Mouse (Mus musculus) heart, embryonic 15.5 days (tissue): ENCODE measurements at regions not wholly inside any gene's neighbourhood (a gene's known extent, or its start where the extent isn't known, plus 50 kb on each side); places are given as distances from the start of the nearest gene placed in this dataset.
A peak's percentile ranks its signal among the peaks of the same experiment; 100 is the strongest.

Experiments
- ATAC-seq: fragments of 200-750 bp; cut with Nextera tagmentation; replicated peaks from 2 replicates; pipeline ENCODE4 v1.8.0; 2017; ENCODE audit warnings: low read depth, moderate TSS enrichment; ENCODE audit not compliant: insufficient number of reproducible peaks, insufficient read depth, low FRiP score
- H3K27ac ChIP-seq: fragments of 300-500 bp; sonication (generic); 2 replicates; pipeline ENCODE4 v1.5.1; 2015; ENCODE audit warnings: mild to moderate bottlenecking, inconsistent platforms
- H3K27me3 ChIP-seq: fragments of 300-500 bp; sonication (generic); 2 replicates; pipeline ENCODE4 v1.6.1; 2015; ENCODE audit warnings: inconsistent platforms
- H3K36me3 ChIP-seq: fragments of 300-500 bp; sonication (generic); 2 replicates; pipeline ENCODE4 v1.6.1; 2015; ENCODE audit warnings: mild to moderate bottlenecking, inconsistent platforms
- H3K4me1 ChIP-seq: fragments of 300-500 bp; sonication (generic); replicated peaks from 2 replicates; pipeline ENCODE4 v1.6.1; 2015; ENCODE audit warnings: inconsistent platforms
- H3K4me2 ChIP-seq: fragments of 300-500 bp; sonication (generic); 2 replicates; pipeline ENCODE4 v1.6.1; 2015; ENCODE audit warnings: inconsistent platforms, mild to moderate bottlenecking, moderate library complexity
- H3K4me3 ChIP-seq: fragments of 300-500 bp; sonication (generic); 2 replicates; pipeline ENCODE4 v1.5.1; 2015; ENCODE audit warnings: mild to moderate bottlenecking, inconsistent platforms
- H3K9ac ChIP-seq: fragments of 300-500 bp; sonication (generic); 2 replicates; pipeline ENCODE4 v1.6.1; 2015; ENCODE audit warnings: mild to moderate bottlenecking, inconsistent platforms
- H3K9me3 ChIP-seq: fragments of 300-500 bp; sonication (generic); replicated peaks from 2 replicates; pipeline ENCODE4 v1.6.1; 2016; ENCODE audit warnings: inconsistent platforms
- WGBS: fragments of 180-500 bp; shearing (Covaris S2); methylation state at CpG from one replicate; pipeline ENCODE4 v1.1.7; 2015; ENCODE audit warnings: mixed read lengths; 5-methylcytosine and 5-hydroxymethylcytosine counted together

- WGBS, result 67% methylated on average over 5 of the region's 5 CpGs
- H3K27ac ChIP-seq, result no peak overlapping the region
- no peaks in the 10 kb centered on the region for H3K9me3 ChIP-seq
- H3K4me2 ChIP-seq, result no peak overlapping the region
- no peaks in the 10 kb centered on the region for H3K4me1 ChIP-seq
- no peaks in the 10 kb centered on the region for H3K27me3 ChIP-seq
- no peak for ATAC-seq
- no peak overlapping the region for H3K4me3 ChIP-seq
- H3K36me3 ChIP-seq, result no peaks in the 10 kb centered on the region
- H3K9ac ChIP-seq, result no peak overlapping the region
Observed at GRCm38 (mm10) chr15:11774717-11775116, 132.4 kb downstream of the Npr3 start.

DNA sequence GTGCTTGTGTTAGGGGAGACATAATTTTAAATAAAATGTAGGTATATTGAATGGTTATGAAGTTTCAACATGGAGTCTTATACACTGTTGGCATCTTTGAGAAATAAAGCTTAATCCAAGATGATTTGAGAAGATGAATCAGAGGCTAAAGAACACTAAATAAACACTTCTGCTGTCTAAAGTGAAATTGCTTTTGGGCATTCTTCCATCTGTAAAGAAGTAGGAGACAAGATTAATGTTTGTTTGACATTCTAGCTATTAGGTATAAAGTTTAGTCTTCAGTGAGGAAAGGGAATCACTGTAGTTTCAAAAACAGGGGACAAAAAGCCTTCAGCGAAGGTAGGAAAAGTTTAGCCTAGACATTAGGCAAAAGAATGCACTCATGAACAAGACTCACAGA lies 136.5 kb downstream of the Npr3 start:
- Histone ChIP-seq H3K9ac (no peak overlapping the region), H3K4me1 (no peaks in the 10 kb centered on the region), H3K27me3 (no peaks in the 10 kb centered on the region), H3K4me3 (no peak overlapping the region), H3K9me3 (no peaks in the 10 kb centered on the region), H3K27ac (no peak overlapping the region), H3K4me2 (no peak overlapping the region), H3K36me3 (no peaks in the 10 kb centered on the region)
- ATAC-seq, result no peak
- WGBS, result 75% methylated on average over 1 of the region's 1 CpGs

DNA sequence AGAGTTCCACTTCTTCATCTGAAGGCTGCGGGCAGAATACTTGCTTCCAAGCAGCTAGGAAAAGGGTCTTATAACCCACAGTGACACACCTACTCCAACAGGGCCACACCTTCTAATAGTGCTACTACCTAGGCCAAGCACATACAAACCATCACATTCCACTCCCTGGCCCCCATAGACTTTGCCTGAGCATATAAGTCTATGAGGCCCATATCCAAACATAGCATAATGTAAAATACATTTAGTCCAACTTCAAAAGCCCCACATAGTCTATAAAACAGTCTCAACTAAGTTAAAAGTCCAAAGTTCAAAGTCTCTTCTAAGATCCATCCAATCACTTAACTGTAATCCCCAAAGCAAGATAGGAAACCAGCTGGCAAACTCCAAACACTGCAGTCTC lies 149.1 kb downstream of the Npr3 start:
- no peaks in the 10 kb centered on the region for H3K27me3 ChIP-seq
- no peak overlapping the region for H3K27ac ChIP-seq
- WGBS, result 88% methylated on average over 1 of the region's 1 CpGs
- no peak overlapping the region for H3K4me2 ChIP-seq
- no peak overlapping the region for H3K9ac ChIP-seq
- H3K9me3 ChIP-seq, result no peaks in the 10 kb centered on the region
- H3K4me1 ChIP-seq, result no peaks in the 10 kb centered on the region
- H3K4me3 ChIP-seq, result no peak overlapping the region
- no peak for ATAC-seq
- no peaks in the 10 kb centered on the region for H3K36me3 ChIP-seq

DNA sequence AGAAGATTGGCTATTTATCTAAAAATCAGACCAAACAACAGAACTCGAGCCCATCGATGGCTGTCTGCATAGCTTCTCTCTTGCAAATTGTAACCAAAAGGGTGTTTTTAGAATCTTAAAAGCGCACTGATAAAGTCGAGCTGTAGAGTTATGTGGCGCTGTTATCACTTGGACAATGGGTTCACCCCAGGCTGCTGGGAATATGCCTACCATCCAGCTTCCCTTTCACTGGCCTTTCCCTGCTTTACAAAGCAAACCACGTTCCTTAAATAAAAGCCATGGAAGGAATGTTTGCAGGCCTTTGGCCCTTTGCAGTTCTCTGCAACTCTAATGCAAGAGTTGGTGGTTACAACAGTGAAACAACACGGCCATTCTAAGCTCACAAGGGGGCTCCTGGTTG lies 150.3 kb downstream of the Npr3 start:
- ATAC-seq, result no peak
- WGBS, result 51% methylated on average over 7 of the region's 7 CpGs

GRCm38 (mm10) chr15:11753216-11753615 lies 153.9 kb downstream of the Npr3 start:
- H3K9ac ChIP-seq, result no peak overlapping the region
- H3K27ac ChIP-seq, result no peak overlapping the region
- 24% methylated on average over 3 of the region's 3 CpGs for WGBS
- ATAC-seq, result 0 out of 2 replicates have a peak, but pooled peaks have one; percentile 64
- H3K27me3 ChIP-seq, result no peaks in the 10 kb centered on the region
- H3K4me2 ChIP-seq, result no peak overlapping the region
- no peaks in the 10 kb centered on the region for H3K9me3 ChIP-seq
- H3K4me1 ChIP-seq, result no peaks in the 10 kb centered on the region
- H3K36me3 ChIP-seq, result no peaks in the 10 kb centered on the region
- no peak overlapping the region for H3K4me3 ChIP-seq

More for the DNA sequence above, 150.3 kb downstream of the Npr3 start:
- Histone ChIP-seq H3K27me3 (no peaks in the 10 kb centered on the region), H3K4me2 (no peak overlapping the region), H3K9me3 (no peaks in the 10 kb centered on the region), H3K36me3 (no peaks in the 10 kb centered on the region), H3K9ac (no peak overlapping the region), H3K4me1 (no peaks in the 10 kb centered on the region), H3K4me3 (no peak overlapping the region), H3K27ac (no peak overlapping the region)

- Histone ChIP-seq H3K36me3 (no peaks in the 10 kb centered on the region), H3K9ac (no peak overlapping the region), H3K4me1 (no peaks in the 10 kb centered on the region), H3K9me3 (no peaks in the 10 kb centered on the region), H3K4me3 (no peak overlapping the region), H3K4me2 (no peak overlapping the region), H3K27me3 (no peaks in the 10 kb centered on the region), H3K27ac (no peak overlapping the region)
- ATAC-seq, result no peak
- WGBS, result 62% methylated on average over 5 of the region's 5 CpGs
Observed at GRCm38 (mm10) chr15:11750893-11751292, 156.2 kb downstream of the Npr3 start.

GRCm38 (mm10) chr15:11749509-11749908 lies 157.6 kb downstream of the Npr3 start:
- no peaks in the 10 kb centered on the region for H3K9me3 ChIP-seq
- no peak overlapping the region for H3K4me2 ChIP-seq
- no peak overlapping the region for H3K27ac ChIP-seq
- H3K4me3 ChIP-seq, result no peak overlapping the region
- WGBS, result 88% methylated on average over 4 of the region's 4 CpGs
- no peaks in the 10 kb centered on the region for H3K27me3 ChIP-seq
- ATAC-seq, result no peak
- H3K4me1 ChIP-seq, result peaks cover 10% of the 10 kb centered on the region
- no peaks in the 10 kb centered on the region for H3K36me3 ChIP-seq
- H3K9ac ChIP-seq, result no peak overlapping the region

GRCm38 (mm10) chr15:11748306-11748705 lies 158.8 kb downstream of the Npr3 start:
- WGBS, result 59% methylated on average over 2 of the region's 2 CpGs
- H3K36me3 ChIP-seq, result no peaks in the 10 kb centered on the region
- no peak overlapping the region for H3K9ac ChIP-seq
- peaks cover 10% of the 10 kb centered on the region for H3K4me1 ChIP-seq
- ATAC-seq, result no peak
- no peaks in the 10 kb centered on the region for H3K9me3 ChIP-seq
- H3K4me3 ChIP-seq, result no peak overlapping the region
- H3K4me2 ChIP-seq, result no peak overlapping the region
- H3K27ac ChIP-seq, result no peak overlapping the region
- no peaks in the 10 kb centered on the region for H3K27me3 ChIP-seq

DNA sequence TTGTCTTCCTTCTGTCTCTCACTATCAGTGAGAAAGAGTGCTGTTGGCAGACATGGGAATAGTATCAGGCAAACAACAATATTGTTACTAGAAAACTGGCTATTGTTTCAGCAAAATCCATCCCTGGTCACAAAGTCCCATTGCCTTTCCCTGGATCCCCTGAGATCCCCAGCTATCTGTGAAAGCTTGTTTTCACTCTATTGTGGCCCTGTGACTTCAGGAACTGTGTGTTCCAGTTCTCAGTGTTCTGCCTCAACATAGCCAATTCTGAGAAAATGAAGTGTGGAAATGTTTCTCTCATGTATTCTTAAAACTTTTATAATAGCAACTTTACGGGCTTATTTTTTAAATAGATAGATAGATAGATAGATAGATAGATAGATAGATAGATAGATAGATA lies 160.3 kb downstream of the Npr3 start:
- no peak for ATAC-seq
- H3K27ac ChIP-seq, result no peak overlapping the region

DNA sequence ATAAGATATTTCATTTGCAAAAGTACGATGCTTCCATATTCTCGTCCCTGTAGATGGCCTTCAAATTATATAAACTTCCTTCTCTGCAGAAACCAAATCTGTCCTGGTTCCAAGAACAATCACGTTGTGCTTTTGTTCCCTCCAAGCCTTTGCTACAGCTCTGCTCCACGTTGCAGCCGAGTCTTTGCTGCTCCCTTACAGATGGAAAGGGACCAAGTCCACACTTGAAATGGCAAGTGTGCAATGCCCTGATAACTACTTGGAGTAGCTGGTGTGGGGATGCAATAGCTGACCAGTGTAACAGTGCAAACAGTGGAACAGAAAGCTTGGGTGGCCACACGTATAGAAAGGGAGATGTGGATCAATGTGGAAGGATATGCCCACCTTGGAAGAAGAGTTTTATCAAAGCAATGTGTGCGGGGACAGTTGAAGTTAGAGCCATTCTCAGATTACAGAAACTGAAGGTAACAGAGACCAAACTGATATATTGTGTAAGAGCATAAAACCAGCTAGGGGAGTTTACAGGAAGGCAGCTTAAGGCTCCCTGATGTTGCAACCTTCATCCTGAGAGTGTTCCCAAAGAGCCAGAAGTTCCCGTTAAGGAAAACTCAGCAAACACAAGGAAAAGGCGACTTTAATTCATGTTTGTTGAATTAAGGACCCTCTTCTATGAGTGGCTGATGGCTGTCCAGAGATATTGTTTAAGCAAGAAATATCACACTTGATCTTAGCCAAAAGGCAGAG lies 161.3 kb downstream of the Npr3 start:
- Histone ChIP-seq H3K4me1 (peaks cover 24% of the 10 kb centered on the region), H3K36me3 (no peaks in the 10 kb centered on the region), H3K4me3 (no peak overlapping the region), H3K27ac (peak overlapping the region; percentile 77), H3K4me2 (no peak overlapping the region), H3K9me3 (no peaks in the 10 kb centered on the region), H3K27me3 (no peaks in the 10 kb centered on the region), H3K9ac (no peak overlapping the region)
- 60% methylated on average over 9 of the region's 9 CpGs for WGBS
- no peak; the same call in 1 of the 2 replicates for ATAC-seq

More for the DNA sequence above, 160.3 kb downstream of the Npr3 start:
- H3K4me2 ChIP-seq, result no peak overlapping the region
- H3K36me3 ChIP-seq, result no peaks in the 10 kb centered on the region
- WGBS, result 69% methylated on average over 1 of the region's 1 CpGs
- H3K9me3 ChIP-seq, result no peaks in the 10 kb centered on the region
- peaks cover 18% of the 10 kb centered on the region for H3K4me1 ChIP-seq
- no peak overlapping the region for H3K4me3 ChIP-seq
- no peak overlapping the region for H3K9ac ChIP-seq
- no peaks in the 10 kb centered on the region for H3K27me3 ChIP-seq

DNA sequence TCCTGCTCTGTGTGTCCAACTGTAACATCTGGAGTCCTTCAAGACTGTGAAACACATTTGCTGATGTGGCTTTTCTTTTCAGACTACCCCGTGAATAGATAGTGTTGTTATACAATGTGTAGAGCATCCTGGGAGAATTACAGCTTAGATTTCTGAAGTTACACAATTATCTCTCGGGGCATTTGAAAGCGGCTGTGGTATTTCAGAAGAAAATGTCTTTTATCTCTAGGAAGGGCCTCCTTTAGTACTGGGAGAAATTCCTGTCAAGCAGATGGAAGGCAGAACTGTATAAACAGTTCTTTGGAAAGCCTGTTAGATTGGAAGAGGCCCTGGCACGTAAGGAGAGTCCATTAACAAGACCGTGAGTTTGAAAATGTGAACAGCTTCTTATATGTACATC lies 162.2 kb downstream of the Npr3 start:
- peak; percentile 82 for ATAC-seq
- Histone ChIP-seq H3K27ac (peak overlapping the region; percentile 77), H3K36me3 (no peaks in the 10 kb centered on the region), H3K4me3 (no peak overlapping the region), H3K27me3 (no peaks in the 10 kb centered on the region), H3K9me3 (no peaks in the 10 kb centered on the region), H3K4me1 (peaks cover 24% of the 10 kb centered on the region), H3K4me2 (no peak overlapping the region), H3K9ac (no peak overlapping the region)
- 21% methylated on average over 5 of the region's 5 CpGs for WGBS

DNA sequence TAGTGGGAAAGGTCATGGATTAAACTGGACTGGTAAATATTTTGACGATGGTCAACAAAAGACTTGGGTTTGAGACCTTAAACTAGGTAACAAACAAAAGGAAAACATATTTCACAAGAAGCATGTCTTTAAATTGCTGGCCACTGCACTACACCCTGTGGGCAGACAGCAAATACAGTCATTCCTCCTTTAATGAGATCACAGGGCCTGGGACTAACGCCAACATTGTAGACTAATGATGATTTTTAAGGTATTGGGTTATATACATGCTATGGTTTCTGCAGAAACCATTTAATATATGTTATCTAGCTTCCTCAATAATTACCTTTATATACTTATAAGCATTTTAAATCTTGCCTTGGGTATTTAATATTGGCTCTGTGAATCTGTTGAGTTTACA lies 162.8 kb downstream of the Npr3 start:
- WGBS, result 78% methylated on average over 2 of the region's 2 CpGs
- Histone ChIP-seq H3K27ac (peak overlapping the region; percentile 77), H3K4me3 (no peak overlapping the region), H3K27me3 (no peaks in the 10 kb centered on the region), H3K9ac (no peak overlapping the region), H3K36me3 (no peaks in the 10 kb centered on the region), H3K4me2 (no peak overlapping the region), H3K9me3 (no peaks in the 10 kb centered on the region), H3K4me1 (peaks cover 24% of the 10 kb centered on the region)
- no peak for ATAC-seq
